Mouse (Mus musculus) thymus, postnatal 4 days (tissue): Measurements from ENCODE around the gene Pdk2.
A peak's percentile ranks its signal among the peaks of the same experiment; 100 is the strongest.

Source experiments
- DNase-seq: peaks from one replicate; pipeline ENCODE4 v3.0.0; 2021

Pdk2 gene

GRCm38 (mm10) chr11:95001584-95002347 is 39.4 kb downstream of the Pdk2 start:
- peak; percentile 20 for DNase-seq

GRCm38 (mm10) chr11:95001058-95001457 is 40.1 kb downstream of the Pdk2 start:
- peak; percentile 80 for DNase-seq

- DNase-seq = peak; percentile 76
These were observed 40.6 kb downstream of the Pdk2 start for GRCm38 (mm10) chr11:95000548-95000947.

- peak; percentile 56 for DNase-seq
These were observed 41.0 kb downstream of the Pdk2 start for GRCm38 (mm10) chr11:95000128-95000527.

GRCm38 (mm10) chr11:94998041-94998531 is 43.1 kb downstream of the Pdk2 start:
- peak; percentile 96 for DNase-seq

GRCm38 (mm10) chr11:94997596-94997995 is 43.6 kb downstream of the Pdk2 start:
- no peak for DNase-seq

GRCm38 (mm10) chr11:94996984-94997383 is 44.2 kb downstream of the Pdk2 start:
- DNase-seq = peak; percentile 18

GRCm38 (mm10) chr11:94996101-94996500 is 45.1 kb downstream of the Pdk2 start:
- DNase-seq = peak; percentile 23

- DNase-seq = peak; percentile 43
These were observed 46.0 kb downstream of the Pdk2 start for GRCm38 (mm10) chr11:94994947-94995772.

GRCm38 (mm10) chr11:94994208-94994814 is 46.8 kb downstream of the Pdk2 start:
- DNase-seq = peak; percentile 19

- DNase-seq = peak; percentile 70
These were observed 48.2 kb downstream of the Pdk2 start for GRCm38 (mm10) chr11:94992754-94993606.

- no peak for DNase-seq
These were observed 48.7 kb downstream of the Pdk2 start for GRCm38 (mm10) chr11:94992480-94992753.

- DNase-seq = peak; percentile 84
These were observed 49.3 kb downstream of the Pdk2 start for GRCm38 (mm10) chr11:94991641-94992479.

- peak; percentile 96 for DNase-seq
These were observed 50.2 kb downstream of the Pdk2 start, which contains the start of gene Ppp1r9b for GRCm38 (mm10) chr11:94990749-94991577. Ppp1r9b (plus strand) TSS chr11:94991035.

- DNase-seq = no peak
These were observed 50.9 kb downstream of the Pdk2 start for GRCm38 (mm10) chr11:94990102-94990748.

GRCm38 (mm10) chr11:94989562-94990017 is 51.6 kb downstream of the Pdk2 start:
- DNase-seq = peak; percentile 78

- DNase-seq = peak; percentile 52
These were observed 52.2 kb downstream of the Pdk2 start for GRCm38 (mm10) chr11:94988780-94989561.

- no peak for DNase-seq
These were observed 53.3 kb downstream of the Pdk2 start for GRCm38 (mm10) chr11:94987851-94988250.

GRCm38 (mm10) chr11:94987341-94987740 is 53.8 kb downstream of the Pdk2 start:
- DNase-seq = no peak
